Mouse (Mus musculus): Measurements from ENCODE around the gene Ang5.
"Not testable (repeated sequence)": the region's sequence is repeated elsewhere in the genome, so short reads cannot be mapped to it uniquely, and the experiment has no call there.

Gene Ang5

GRCm38 (mm10) chr14:43956769-43957168 lies at the start of gene Ang5:
Gene Ang5, plus strand, starts transcription at chr14:43957069.
- not testable (repeated sequence) for DNase-seq (ENCODE audit: low read depth, low spot score)

GRCm38 (mm10) chr14:43918214-43918613 lies 38.7 kb upstream of the Ang5 start:
- not testable (repeated sequence) for DNase-seq (ENCODE audit: low read depth, low spot score)

GRCm38 (mm10) chr14:43923459-43923858 lies 33.4 kb upstream of the Ang5 start, which contains the start of gene Ear10:
Gene Ear10, minus strand, starts transcription at chr14:43923559.
- DNase-seq (ENCODE audit: low read depth, low spot score): not testable (repeated sequence)

GRCm38 (mm10) chr14:43924688-43925403 lies 32.0 kb upstream of the Ang5 start, which contains the start of gene Gm8113:
Gene Gm8113, plus strand, starts transcription at chr14:43925390.
- peak; percentile 57 for DNase-seq (ENCODE audit: low read depth, low spot score)

- peak; percentile 6 for DNase-seq (ENCODE audit: low read depth, low spot score)
These were observed 31.4 kb upstream of the Ang5 start for GRCm38 (mm10) chr14:43925404-43925950.

GRCm38 (mm10) chr14:43932991-43933390 lies 23.9 kb upstream of the Ang5 start:
- DNase-seq (ENCODE audit: low read depth, low spot score): peak; percentile 33

- not testable (repeated sequence) for DNase-seq (ENCODE audit: low read depth, low spot score)
These were observed 23.5 kb upstream of the Ang5 start for GRCm38 (mm10) chr14:43933399-43933798.

GRCm38 (mm10) chr14:43953382-43953781 lies 3.5 kb upstream of the Ang5 start:
- not testable (repeated sequence) for DNase-seq (ENCODE audit: low read depth, low spot score)

- not testable (repeated sequence) for DNase-seq (ENCODE audit: low read depth, low spot score)
These were observed 1.8 kb upstream of the Ang5 start for GRCm38 (mm10) chr14:43955074-43955473.

- DNase-seq (ENCODE audit: low read depth, low spot score): no peak
These were observed 26.6 kb downstream of the Ang5 start for GRCm38 (mm10) chr14:43983454-43983853.

GRCm38 (mm10) chr14:43983897-43984296 lies 27.0 kb downstream of the Ang5 start:
- peak; percentile 60 for DNase-seq (ENCODE audit: low read depth, low spot score)

- DNase-seq (ENCODE audit: low read depth, low spot score): no peak
These were observed 29.3 kb downstream of the Ang5 start for GRCm38 (mm10) chr14:43986147-43986546.

GRCm38 (mm10) chr14:43987404-43987803 lies 30.5 kb downstream of the Ang5 start:
- DNase-seq (ENCODE audit: low read depth, low spot score): peak; percentile 73

GRCm38 (mm10) chr14:43998455-43999000 lies 41.7 kb downstream of the Ang5 start:
- DNase-seq (ENCODE audit: low read depth, low spot score): not testable (repeated sequence)

- no peak for DNase-seq (ENCODE audit: low read depth, low spot score)
These were observed 44.7 kb downstream of the Ang5 start for GRCm38 (mm10) chr14:44001600-44001999.

GRCm38 (mm10) chr14:44002169-44002568 lies 45.3 kb downstream of the Ang5 start, which contains the start of gene Ang6:
Gene Ang6, minus strand, starts transcription at chr14:44002269.
- DNase-seq (ENCODE audit: low read depth, low spot score): no peak

GRCm38 (mm10) chr14:44008021-44008420 lies 51.2 kb downstream of the Ang5 start:
- DNase-seq (ENCODE audit: low read depth, low spot score): not testable (repeated sequence)

- DNase-seq (ENCODE audit: low read depth, low spot score): not testable (repeated sequence)
These were observed 52.8 kb downstream of the Ang5 start for GRCm38 (mm10) chr14:44009686-44010085.

Measured in brain, adult 2 months (tissue).